Mouse (Mus musculus): ENCODE data around the gene Cacna1s. TPM values are rescaled to one million over a fixed set of nuclear protein-coding genes. Genes with fewer than 3 reads are reported as not detected.

The Cacna1s gene
- polyA plus RNA-seq, 2 experiments from 2014 or later = 3.6 to 6.9 TPM

- ATAC-seq = peak; percentile 41
These were observed 66.3 kb downstream of the Cacna1s start for GRCm38 (mm10) chr1:136118875-136119274.

- no peak for ATAC-seq
These were observed 67.2 kb downstream of the Cacna1s start for GRCm38 (mm10) chr1:136119571-136120262.

DNA sequence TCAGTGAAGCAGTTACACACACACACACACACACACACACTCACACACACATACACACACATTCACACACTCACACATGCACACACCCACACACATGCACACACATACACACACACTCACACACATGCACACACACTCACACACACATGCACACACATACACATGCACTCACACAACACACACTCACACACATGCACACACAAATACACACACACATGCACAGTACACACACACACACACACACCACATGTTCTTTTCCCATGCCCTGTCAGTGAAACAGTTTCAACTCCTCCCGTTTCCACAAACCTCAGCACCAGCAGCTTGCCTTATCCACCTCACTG, 67.7 kb downstream of the Cacna1s start:
- no peak for ATAC-seq

- no peak for ATAC-seq
These were observed 68.2 kb downstream of the Cacna1s start for GRCm38 (mm10) chr1:136120785-136121184.

DNA sequence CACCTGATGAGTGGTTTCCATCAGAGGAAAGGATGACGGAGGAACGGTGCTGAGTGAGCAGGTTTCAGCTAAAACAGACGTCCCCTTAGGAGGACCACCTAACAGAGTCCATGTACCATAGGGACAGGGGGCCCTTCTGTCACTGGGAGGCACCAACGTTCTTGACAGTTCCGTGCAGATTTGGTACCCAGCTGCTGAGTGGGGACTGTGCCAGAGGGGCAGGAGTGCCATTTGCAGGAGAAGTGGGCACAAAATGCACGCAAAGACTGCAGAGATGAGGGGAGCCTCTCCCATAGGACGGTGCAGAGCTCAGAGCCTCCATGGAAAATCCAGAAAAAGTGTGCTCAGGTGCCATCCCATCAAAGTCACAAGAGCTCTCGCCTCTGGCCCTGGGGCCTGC, 69.5 kb downstream of the Cacna1s start:
- no peak for ATAC-seq

DNA sequence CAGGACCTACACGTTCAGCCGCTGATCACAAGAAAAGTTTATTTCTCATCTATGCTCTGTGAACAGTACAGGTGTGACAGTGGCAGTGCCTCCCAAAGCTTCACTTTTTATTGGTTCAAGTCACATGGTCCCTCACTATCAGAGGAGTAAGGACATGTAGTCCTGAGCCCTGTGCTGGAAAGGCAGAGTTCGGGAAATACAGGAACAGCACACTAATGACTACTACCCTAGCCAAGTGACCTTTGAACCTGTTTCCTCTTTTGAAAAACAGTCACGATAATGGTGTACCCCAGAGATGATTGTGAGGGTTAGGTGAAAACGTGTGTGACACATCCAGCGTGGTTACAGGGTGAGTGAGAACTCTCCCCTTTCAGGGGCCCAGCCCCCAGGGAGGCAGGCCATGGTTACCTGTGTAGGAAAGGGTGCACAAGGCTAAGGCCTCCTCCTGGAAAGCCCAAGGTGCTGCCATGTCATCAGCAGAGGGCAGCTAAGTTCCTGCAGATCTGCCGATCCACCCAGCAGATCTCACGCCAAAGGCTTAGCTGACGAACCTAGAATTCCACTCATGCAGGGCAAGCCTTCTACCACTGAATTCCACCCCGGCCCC, 73.7 kb downstream of the Cacna1s start:
- ATAC-seq = no peak

DNA sequence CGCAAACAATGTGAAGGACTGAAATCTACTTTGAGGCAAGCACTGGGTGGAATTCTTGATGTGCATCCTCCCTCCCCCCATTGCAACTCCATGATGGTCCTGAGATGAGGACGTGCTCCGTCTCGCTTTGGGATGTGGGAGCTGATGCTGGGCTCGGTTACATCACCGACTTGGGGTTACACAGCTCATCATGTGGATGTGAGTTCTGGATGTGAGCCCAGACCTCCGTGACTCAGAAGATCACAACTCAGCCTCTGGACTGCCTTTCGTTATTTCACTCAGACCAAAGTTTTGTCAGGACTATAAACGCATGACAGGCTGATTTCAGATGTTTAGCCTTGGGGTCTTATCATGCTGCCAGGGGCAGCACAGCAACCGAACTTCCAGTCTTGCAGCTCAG, 74.3 kb downstream of the Cacna1s start:
- no peak for ATAC-seq

GRCm38 (mm10) chr1:136127856-136128255, 75.3 kb downstream of the Cacna1s start:
- peak; percentile 39 for ATAC-seq

DNA sequence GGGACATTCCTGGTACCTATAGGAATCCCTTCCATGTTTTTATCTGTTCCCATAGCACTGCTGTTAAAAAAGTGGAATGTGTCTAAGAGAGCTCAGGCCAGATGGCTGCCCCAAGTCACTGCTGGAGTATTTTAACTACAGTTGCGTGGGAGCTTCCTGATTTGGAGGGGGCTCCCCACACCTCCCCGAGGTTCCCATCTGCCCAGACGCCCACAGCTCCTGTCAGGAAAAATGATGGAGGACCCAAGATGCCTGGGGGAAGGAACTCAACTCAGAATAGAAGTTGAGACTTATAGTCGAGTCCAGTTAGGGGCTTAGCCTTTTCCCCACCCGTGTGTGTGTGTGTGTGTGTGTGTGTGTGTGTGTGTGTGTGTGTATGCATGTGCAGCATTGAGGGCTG, 75.9 kb downstream of the Cacna1s start:
- ATAC-seq = no peak

GRCm38 (mm10) chr1:136128944-136129589, 76.5 kb downstream of the Cacna1s start:
- ATAC-seq = no peak

- no peak for ATAC-seq
These were observed 77.6 kb downstream of the Cacna1s start for GRCm38 (mm10) chr1:136130107-136130506.

DNA sequence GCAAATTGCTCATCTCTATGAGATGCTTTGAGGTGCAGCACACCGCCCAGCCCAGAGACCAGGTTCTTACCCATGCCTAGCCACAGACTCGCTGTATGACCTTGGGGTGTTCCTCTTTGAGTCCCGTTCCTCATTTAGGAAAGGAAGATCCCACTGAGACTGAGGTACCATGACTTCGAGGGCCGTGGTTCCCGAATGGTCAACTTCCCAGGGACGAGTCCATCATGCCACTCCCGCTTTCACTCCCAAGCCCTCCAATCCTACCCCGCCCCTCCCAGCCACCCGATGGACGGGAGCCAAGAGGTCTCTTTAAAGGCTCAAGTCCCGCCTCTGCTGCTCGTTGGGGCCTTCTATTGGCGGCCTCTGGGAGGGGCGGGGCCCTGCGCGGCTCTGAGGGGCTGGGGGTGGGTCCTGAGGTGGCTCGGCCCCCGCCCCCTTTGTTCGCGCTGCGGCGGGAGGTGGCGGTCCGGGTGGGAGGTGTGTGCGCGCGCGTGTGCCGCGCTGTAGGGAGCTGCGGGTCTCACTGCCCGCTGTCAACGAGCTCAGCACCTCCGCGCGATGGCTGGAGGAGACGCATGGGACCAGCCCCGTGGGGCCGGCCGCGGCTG, 78.5 kb downstream of the Cacna1s start, which contains the start of gene Kif21b:
TSS of gene Kif21b (plus strand) at position 439 of the 608 bp plus-strand sequence.
- ATAC-seq = peak; percentile 69

DNA sequence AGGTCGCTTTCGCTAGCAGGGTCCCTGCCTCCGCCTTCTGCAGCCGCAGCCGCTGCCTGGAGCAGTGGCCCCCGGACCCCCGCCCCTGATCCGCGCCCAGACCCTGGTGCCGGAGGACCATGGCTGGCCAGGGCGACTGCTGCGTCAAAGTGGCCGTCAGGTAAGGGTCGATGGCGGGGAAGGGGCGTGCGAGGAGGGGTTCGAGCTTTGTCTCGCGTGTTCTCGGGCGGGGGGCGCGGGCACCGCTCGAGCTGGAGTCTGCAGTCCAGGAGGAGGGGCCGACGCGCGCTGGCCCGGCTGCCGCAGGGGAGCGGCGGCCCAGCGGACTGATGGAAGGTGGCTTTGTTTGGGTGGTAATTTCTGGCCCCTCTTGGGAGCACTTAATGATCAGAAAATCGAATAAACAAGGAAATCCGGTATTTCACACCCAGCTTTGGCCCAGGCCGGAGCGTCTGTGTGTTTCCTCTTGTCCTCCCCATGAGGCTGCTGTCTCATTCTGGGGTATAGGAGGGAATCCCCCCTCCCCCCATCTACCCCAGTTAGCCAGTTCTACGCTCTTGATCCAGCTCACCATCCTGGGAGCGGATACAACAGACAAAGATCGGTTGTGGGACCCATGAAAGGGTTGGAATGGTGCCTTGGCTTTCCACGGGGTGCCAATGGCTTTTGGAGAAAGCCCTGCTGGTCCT, 79.2 kb downstream of the Cacna1s start:
- ATAC-seq = peak; percentile 2

DNA sequence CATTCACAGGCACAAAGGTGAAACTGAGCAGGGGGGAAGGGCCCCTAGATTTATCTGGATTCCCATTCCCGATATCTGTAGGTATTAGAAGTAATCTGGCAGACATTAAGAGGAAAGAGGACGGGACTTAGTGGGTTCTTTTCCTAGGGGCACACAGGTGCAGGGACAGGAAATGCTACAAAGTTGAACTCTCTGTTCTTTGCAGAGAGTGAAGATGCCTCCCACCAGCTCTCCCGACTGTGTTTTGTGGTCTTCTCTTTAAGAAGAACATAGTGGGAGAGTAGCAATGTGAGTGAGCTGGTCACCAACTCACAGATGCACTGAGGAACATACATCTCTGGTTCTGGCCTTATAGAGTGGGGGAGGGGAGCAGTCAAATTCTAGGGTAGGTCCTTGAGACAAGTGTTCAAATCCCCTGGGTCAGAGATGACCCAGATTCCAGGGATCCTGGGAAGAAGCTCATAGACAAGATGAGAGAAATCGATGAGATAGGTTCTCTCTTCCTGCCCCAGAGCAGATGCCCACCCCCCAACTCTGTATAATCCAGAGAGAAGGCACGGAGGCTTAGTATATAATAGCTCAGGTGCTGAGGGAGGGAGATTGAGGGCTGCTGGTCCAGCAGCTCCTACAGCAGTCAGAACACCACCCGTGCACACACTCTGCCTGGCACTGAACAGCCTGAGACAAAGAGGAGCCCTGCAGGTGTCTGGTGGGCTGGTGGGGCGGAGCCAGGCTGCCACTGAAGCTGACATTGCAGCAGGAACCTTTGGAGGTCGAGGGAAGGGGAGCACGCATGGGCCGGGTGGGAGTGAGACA, 80.0 kb downstream of the Cacna1s start:
- no peak for ATAC-seq

DNA sequence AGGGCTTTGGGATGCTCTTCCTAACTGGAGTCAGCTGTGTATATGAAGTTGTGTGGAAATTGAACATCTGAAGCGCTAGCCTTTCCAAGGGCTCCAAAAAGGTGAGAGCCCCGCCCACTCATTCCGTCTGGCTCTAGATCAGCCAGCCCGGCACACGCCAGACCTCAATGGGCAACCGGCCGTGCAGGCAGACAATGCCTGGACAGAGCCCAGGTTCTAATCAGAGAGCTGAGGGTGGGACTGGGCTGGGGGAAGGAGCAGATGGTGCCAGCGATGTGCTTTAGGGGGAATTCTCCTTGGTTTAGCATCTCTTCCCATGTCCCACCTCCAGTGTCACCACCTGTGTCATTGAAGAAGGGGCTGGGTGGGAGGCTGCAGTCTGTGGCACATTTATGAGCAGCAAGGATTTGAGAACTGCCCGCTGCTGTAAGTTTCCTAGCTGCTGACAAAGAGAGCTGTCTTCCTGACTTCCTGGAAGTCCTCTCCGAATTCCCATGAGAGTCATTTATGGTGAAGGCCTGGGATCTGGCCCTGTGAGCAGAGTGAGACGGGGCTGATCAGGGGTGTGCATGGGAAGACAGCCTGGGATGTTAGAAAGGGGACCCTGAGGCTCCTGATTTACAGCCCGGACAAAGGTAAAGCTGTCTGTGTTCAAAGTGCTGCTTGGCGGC, 81.2 kb downstream of the Cacna1s start:
- no peak for ATAC-seq

- no peak for ATAC-seq
These were observed 82.0 kb downstream of the Cacna1s start for GRCm38 (mm10) chr1:136134547-136134946.

GRCm38 (mm10) chr1:136135046-136135445, 82.5 kb downstream of the Cacna1s start:
- peak; percentile 68 for ATAC-seq

DNA sequence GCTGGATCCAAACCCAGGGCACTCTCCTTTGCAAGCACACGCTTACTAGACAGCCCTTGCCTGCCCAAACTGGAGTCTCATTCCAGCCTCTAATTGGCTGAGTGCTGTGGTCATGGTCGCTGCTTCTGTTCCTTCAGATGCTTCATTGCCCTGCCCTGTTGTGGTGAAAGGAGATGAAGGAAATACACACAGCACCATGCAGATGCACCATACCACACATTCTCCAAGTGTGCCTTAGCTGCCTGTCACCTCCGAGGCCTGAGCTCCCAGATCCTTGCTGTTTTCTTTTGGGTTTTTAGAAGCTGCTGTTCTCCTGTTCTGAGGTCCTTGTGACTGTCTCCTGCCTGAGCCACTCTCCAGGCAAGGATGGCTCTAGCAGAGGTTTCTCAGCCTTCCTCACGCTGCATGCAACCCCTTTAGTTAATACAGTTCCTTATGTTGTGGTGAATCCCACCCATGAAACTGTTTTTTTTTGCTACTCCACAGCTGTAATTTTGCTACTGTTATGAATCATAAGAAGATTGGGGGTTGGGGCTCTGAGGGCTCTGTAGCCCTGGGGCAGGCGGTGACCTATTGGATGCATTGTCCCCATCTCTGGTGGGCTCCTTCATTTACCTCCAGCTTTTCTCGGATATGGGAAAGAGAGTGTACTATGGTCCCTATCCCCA, 83.4 kb downstream of the Cacna1s start:
- no peak for ATAC-seq

GRCm38 (mm10) chr1:136136547-136136946, 84.0 kb downstream of the Cacna1s start:
- ATAC-seq = no peak

- no peak for ATAC-seq
These were observed 84.6 kb downstream of the Cacna1s start for GRCm38 (mm10) chr1:136137071-136137531.

- ATAC-seq = no peak
These were observed 85.0 kb downstream of the Cacna1s start for GRCm38 (mm10) chr1:136137575-136137974.

Data from CD4-positive, CD25-positive, alpha-beta regulatory T cell, adult 4 months (primary cell).